7 mouse cellular contexts compared by ENCODE assay signal in genomic region chr16:77400276-77400891, GRCm38 (mm10).
A peak's percentile ranks its signal among the peaks of the same experiment; 100 is the strongest.
DNase-seq lines count a peak whose midpoint lies in the region; ATAC-seq and TF ChIP-seq lines count a peak whose summit lies in the region.

No protein-coding gene starts in this region.

- peak; percentile 96 for DNase-seq in brain, embryonic 14.5 days (ENCODE audit: low read depth)
- DNase-seq in heart, adult 8-10 months (ENCODE audit: low spot score) = peak; percentile 47
- peak; percentile 60 for DNase-seq in kidney, adult 9 months
- DNase-seq in neural tube, embryonic 11.5 days (ENCODE audit: low spot score) = peak; percentile 88
- peak; percentile 45 for DNase-seq in yolk sac, embryonic 10.5 days (ENCODE audit: low spot score)

- H3K27me3 ChIP-seq in embryonic facial prominence, embryonic 12.5 days = no peaks in the 10 kb centered on the region
- no peaks in the 10 kb centered on the region for H3K27me3 ChIP-seq in limb, embryonic 15.5 days
- no peaks in the 10 kb centered on the region for H3K27me3 ChIP-seq in neural tube, embryonic 11.5 days (ENCODE audit: control insufficient read depth, insufficient read depth, low read length)

- peak overlapping the region; percentile 74 for H3K27ac ChIP-seq in embryonic facial prominence, embryonic 12.5 days
- peak overlapping the region; percentile 27; the same call in 1 of the 2 replicates for H3K27ac ChIP-seq in limb, embryonic 15.5 days
- H3K27ac ChIP-seq in neural tube, embryonic 11.5 days (ENCODE audit: low read depth, low read length) = peak overlapping the region; percentile 98

- H3K9ac ChIP-seq in embryonic facial prominence, embryonic 12.5 days = peak overlapping the region; percentile 28; the same call in 1 of the 2 replicates
- H3K9ac ChIP-seq in limb, embryonic 15.5 days = no peak overlapping the region
- peak overlapping the region; percentile 67 for H3K9ac ChIP-seq in neural tube, embryonic 11.5 days (ENCODE audit: low read length)

- TF ChIP-seq POLR2A in brain, embryonic 14.5 days (IDR thresholded peaks at IDR 0.05; ENCODE audit: borderline replicate concordance, extremely low read depth, insufficient read depth, insufficient read length, poor library complexity, severe bottlenecking) = no peak

- peaks cover 44% of the 10 kb centered on the region for H3K4me1 ChIP-seq in embryonic facial prominence, embryonic 12.5 days
- H3K4me1 ChIP-seq in limb, embryonic 15.5 days = peaks cover 31% of the 10 kb centered on the region
- peaks cover 49% of the 10 kb centered on the region for H3K4me1 ChIP-seq in neural tube, embryonic 11.5 days (ENCODE audit: control insufficient read depth, insufficient read depth, low read length)

- H3K36me3 ChIP-seq in embryonic facial prominence, embryonic 12.5 days = no peaks in the 10 kb centered on the region
- no peaks in the 10 kb centered on the region for H3K36me3 ChIP-seq in limb, embryonic 15.5 days
- H3K36me3 ChIP-seq in neural tube, embryonic 11.5 days (ENCODE audit: control insufficient read depth, insufficient read depth, low read length) = no peaks in the 10 kb centered on the region

- 1% methylated on average over 13 of the region's 13 CpGs for WGBS in embryonic facial prominence, embryonic 12.5 days
- WGBS in limb, embryonic 15.5 days = 7% methylated on average over 13 of the region's 13 CpGs
- WGBS in neural tube, embryonic 11.5 days = under 1% methylated on average over 13 of the region's 13 CpGs

- peak; percentile 67; the same call in 1 of the 2 replicates for ATAC-seq in embryonic facial prominence, embryonic 12.5 days (ENCODE audit: insufficient number of reproducible peaks, insufficient read depth, low FRiP score, low TSS enrichment)
- no peak for ATAC-seq in limb, embryonic 15.5 days (ENCODE audit: insufficient number of reproducible peaks, low FRiP score, low TSS enrichment, low read depth)
- peak; percentile 91 for ATAC-seq in neural tube, embryonic 11.5 days (ENCODE audit: insufficient read depth, low FRiP score, low TSS enrichment)

- H3K4me2 ChIP-seq in embryonic facial prominence, embryonic 12.5 days (replicated peaks) = peak overlapping the region; percentile 49
- H3K4me2 ChIP-seq in limb, embryonic 15.5 days = peak overlapping the region; percentile 45
- H3K4me2 ChIP-seq in neural tube, embryonic 11.5 days (ENCODE audit: low read depth) = peak overlapping the region; percentile 60

- H3K9me3 ChIP-seq in embryonic facial prominence, embryonic 12.5 days = no peaks in the 10 kb centered on the region
- H3K9me3 ChIP-seq in limb, embryonic 15.5 days = no peaks in the 10 kb centered on the region
- H3K9me3 ChIP-seq in neural tube, embryonic 11.5 days (ENCODE audit: control insufficient read depth, low read length) = no peaks in the 10 kb centered on the region

- no peak for TF ChIP-seq CTCF in brain, embryonic 14.5 days (IDR thresholded peaks at IDR 0.05; ENCODE audit: borderline replicate concordance, extremely low read depth, insufficient read depth, insufficient read length)

- peak overlapping the region; percentile 13 for H3K4me3 ChIP-seq in embryonic facial prominence, embryonic 12.5 days
- H3K4me3 ChIP-seq in limb, embryonic 15.5 days = peak overlapping the region; percentile 22
- peak overlapping the region; percentile 29 for H3K4me3 ChIP-seq in neural tube, embryonic 11.5 days (ENCODE audit: low read depth, low read length)

Comparison
In these comparisons a context has a peak if more than half of its experiments do, and no peak if none do; other contexts are left out.
1. DNase-seq: peak in every context shown above with its lines; median percentile 96 in brain, embryonic 14.5 days; 88 in neural tube, embryonic 11.5 days; 60 in kidney, adult 9 months; 47 in heart, adult 8-10 months; 45 in yolk sac, embryonic 10.5 days.
2. H3K27ac ChIP-seq: peak in every context shown above with its lines; median percentile 98 in neural tube, embryonic 11.5 days; 74 in embryonic facial prominence, embryonic 12.5 days; 27 in limb, embryonic 15.5 days.